Mouse (Mus musculus) bone marrow, adult 2 months (tissue): ENCODE measurements around the gene Arid1b.

Source experiments
- CTCF ChIP-seq: fragments of 200-500 bp; IDR thresholded peaks from 2 replicates; pipeline ENCODE4 v1.5.1; 2011; ENCODE audit warnings: low read length, control low read depth; ENCODE audit not compliant: control insufficient read depth, insufficient read depth
- POLR2A ChIP-seq: fragments of 200-500 bp; IDR thresholded peaks from 2 replicates; pipeline ENCODE4 v1.6.1; 2011; ENCODE audit warnings: low read depth, mild to moderate bottlenecking, control low read depth, low read length, borderline replicate concordance; ENCODE audit not compliant: control insufficient read depth

GRCm38 (mm10) chr17:5125084-5125855 lies 131.1 kb downstream of the Arid1b start:
- TF ChIP-seq CTCF = no peak
- no peak for TF ChIP-seq POLR2A
